Mouse (Mus musculus) forelimb bud, embryonic 11.5 days (tissue): ENCODE data around the gene Casp14.

ENCODE experiments used
- DNase-seq: peaks from one replicate; pipeline ENCODE4 v3.0.0-alpha.2; 2012; ENCODE audit warnings: low read depth, low spot score

The Casp14 gene

DNA sequence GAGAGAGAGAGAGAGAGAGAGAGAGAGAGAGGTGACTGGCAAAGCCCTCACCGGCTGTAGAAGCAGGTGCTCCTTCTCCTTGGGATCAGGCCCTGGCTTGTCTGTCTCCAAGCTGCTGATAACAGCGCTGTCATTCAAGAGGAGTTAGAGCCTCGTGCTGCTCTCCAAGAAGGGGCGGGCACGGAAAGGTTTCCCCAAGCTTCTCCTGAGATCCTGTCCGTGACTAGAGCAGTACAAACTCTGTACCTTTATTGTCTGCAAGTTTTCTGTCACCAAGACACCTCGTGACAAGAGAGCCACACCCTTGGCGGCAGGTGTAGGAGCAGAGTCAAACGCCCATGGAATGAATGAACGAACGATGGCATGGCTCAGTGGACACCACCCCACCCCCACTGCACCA lies at the start of gene Casp14:
TSS of gene Casp14 (minus strand) at position 239 of the 400 bp plus-strand sequence.
- no peak for DNase-seq

DNA sequence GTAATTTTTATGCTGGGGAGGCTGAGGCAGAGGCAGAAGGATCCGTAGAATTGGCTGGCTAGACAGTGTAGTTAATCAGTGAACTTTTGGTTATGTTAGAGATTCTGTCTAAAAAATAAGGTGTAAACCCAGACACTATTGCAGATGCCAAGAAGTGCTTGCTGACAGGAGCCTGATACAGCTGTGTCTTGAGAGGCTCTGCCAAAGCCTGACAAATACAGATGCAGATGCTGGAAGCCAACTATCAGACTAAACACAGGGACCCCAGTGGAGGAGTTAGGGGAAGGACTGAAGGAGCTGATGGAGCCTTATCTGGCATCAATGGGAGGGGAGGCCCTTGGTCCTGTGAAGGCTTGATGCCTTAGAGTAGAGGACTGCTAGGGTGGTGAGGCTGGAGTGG lies 47.5 kb upstream of the Casp14 start:
- DNase-seq = no peak

DNA sequence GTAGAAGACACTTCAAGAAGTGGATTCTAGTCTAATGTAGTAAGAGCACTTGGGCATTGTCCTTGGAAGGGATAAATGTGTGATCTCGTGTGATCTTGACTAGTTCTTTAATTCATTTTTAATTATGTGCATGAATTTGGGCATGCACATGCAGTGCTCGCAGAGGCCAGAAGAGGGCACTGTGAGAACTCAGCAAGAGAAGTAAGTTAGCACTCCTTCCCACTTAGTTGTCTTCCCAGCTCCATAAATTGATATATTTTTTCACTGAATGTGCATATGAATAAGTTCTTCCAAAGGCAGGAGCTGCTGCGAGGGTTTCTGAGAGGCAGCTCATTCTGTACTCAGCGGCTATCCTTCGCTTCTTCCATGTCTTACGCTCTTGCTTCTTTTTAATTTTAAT lies 37.9 kb upstream of the Casp14 start:
- peak; percentile 62 for DNase-seq

DNA sequence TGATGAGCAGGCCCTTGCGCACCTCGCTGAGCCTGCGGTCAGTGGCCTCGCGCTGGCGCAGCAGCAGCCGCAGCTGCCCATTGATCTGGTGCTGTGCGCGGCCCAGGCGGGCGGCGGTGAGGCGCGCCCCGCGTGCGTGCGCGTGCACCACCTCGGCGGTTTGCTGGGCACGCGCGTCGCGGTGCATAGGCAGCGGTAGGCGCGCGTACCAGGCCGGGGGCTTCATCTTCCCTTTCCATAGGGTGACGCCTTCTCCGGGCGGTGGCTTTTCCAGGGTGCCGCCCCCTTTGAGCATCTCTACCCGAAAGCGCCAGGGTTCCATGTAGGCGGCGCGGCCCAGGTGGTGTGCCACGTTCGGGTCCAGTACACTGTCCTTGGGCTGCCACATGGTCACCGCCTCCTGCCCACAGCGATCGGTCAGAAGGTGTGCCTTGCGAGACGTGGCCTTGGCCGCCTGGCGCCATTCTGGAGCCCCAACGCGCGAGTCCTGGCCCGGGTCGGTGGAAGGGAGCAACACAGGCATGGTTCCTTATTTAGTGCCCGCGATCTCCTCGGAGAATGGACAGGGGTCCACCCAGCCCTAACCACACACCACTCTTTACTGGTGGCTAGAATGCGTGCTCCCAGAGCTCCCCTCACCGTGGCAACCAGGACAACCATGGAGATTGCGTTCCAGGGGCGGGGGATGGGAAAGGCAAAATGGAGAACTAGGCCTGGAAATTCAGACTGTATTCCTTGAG lies 34.5 kb upstream of the Casp14 start, which contains the start of gene Ccdc105:
TSS of gene Ccdc105 (minus strand) at position 614 of the 740 bp plus-strand sequence.
- DNase-seq = peak; percentile 87

DNA sequence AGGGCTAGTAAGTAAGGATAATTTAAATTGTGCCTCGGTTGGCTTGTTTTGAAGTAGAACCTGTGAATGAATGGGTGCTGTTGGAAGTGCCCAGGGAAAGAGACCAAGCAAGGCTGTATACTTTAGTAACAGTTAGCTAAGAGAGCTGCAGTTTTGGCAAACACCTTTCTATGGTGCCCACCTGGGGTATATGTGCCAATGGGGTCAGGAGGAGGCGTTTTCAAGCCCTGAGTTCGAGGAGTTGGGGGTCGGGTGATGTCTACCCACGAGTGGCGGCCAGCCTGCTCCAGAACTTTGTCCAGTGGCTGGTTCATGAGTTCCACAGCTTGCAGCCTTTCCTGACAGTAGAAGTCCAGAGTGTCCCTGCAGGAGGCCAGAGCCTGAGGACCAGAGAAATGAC lies 30.9 kb upstream of the Casp14 start:
- DNase-seq = no peak

DNA sequence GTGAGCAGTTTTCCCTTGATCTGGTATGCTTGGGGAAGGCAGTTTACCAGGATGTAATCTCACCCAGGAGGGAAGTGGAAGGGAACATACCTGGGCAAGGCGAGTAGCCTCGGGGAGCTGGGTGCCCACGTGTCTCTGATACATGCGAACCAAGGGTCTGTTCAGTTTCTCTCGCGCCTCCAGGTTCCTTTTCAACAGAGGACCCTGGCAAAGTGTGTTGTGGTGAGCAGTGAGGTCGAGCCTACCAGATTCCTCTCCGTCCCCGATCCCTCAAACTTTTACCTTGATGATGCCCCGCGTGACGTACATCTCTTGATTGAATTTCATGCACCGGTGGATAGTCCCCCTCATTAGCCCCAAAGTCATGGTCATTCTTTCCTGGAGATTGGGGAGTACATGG lies 30.1 kb upstream of the Casp14 start:
- DNase-seq = no peak

DNA sequence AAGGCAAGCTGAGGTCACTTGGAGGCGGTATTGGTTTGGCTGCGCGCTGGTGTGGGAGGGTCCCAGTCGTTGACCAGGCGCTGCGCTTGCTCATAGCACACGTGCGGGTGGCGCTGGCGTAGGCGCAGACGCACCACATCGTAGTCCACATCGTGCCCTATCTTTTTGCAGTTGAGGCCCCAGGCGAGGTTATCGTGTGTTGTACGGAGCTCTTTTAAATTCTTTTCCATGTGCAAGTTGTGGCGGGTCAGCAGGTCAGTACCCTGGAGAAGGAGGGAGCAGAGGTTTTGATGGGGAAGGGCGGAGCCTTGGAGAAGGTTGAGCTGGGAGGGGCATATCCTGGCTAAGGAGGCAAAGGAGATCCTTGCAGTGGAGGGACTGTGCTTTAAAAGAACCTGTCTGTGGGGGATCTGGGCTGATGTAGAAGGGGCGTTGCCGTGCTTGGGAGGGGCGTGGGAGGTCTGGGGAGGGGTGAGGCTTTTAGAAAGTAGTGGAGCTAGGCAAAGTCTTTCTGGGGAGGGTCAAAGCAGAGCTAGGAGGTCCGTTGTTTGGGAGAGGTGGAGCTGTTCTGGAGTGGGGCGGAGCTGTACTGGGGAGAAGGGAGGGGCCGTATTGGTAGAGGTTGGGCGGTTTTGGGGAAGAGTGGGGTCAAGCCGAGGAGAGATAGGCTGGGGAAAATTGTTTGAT lies 29.1 kb upstream of the Casp14 start:
- DNase-seq = peak; percentile 26

DNA sequence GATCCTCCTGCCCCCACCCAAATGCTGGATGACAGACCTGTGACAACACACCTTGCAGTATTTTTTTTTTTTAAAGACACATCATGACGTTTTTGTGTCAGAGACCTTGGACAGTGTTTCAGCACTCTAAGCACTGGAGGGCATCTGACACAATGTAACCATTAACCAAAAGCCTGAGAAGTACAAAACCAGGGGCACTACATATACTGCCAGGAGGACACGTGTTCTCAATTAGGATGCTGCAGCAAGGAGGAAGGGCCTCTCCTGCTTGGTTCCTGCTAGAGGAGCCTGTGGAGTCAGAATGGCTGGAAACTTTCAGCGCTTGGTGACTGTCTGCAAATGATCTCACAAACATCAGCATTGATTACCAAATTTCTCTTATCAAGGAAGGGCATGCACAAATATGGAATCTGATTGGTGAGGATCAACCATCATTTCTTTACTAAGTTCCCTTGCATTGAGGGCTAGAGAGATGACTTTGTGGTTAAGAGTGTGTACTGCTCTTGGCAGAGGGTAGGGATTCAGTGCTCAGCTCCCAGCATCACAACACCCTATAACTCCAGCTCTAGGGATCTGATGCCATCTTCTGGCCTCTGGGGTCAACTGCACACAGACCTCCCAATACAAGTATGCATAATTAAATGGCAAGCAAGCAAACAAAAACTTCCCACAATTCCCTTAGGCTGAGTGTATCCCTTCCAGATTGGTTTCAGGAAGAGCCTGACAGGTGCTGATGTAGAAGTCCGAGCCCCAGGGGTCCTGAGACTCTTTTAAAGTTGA lies 27.5 kb upstream of the Casp14 start:
- DNase-seq = peak; percentile 63

DNA sequence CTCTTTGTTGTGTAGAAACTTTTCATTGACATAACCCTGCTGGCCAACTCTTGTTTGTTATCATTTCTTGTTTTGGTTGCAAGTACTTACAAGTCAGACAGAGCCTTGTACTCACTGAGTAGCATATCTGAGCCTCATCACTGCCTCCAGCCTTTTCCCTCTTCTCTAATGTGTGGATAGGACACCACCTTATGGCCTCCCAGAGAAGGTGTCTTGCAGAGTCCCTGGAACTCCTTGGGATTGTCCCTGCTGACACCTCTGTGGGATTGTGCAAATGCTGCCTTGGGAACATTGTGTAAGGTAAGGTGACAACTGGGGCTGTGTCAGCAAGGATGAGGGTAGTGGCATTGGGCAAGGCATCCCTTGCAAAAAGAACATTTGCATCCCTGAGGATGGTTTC lies 25.6 kb upstream of the Casp14 start:
- no peak for DNase-seq

DNA sequence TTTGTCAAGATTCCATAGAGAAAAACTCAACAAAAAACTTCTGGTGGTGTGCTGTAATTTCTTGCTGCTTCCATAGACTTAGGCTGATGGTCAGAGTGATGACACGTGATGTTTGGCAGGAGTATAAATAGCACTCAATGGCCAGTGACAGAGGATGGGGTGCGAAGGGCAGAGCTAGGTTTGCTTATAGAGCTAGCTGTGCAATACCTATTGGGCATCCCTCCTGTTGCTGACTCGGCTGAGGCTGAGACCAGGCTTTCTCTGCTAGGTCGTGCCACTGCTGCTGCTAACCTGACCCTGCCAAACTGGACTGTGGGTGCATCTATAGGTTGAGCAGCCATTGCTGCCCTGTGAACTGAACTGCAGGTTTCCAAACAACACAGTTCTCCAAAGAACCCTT lies 21.7 kb upstream of the Casp14 start:
- no peak for DNase-seq

DNA sequence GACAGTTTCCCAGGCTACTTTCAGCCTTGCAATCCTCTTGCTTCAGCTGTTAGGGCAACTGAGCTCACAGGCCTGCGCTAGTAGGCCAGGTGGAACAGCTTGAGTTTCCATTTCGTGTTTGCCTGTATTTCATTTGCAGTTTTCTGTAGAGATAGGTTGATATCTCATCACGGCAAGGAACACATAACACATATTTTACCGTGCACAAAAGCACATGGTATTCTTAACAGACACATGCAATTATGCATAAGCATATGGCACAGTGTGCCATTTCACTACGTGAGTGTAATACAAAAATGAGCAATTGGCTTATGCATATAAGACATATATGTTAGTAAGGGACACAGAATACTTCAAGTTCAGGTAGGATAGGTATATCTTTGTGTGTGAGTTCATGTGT lies 9.8 kb upstream of the Casp14 start:
- DNase-seq = no peak

DNA sequence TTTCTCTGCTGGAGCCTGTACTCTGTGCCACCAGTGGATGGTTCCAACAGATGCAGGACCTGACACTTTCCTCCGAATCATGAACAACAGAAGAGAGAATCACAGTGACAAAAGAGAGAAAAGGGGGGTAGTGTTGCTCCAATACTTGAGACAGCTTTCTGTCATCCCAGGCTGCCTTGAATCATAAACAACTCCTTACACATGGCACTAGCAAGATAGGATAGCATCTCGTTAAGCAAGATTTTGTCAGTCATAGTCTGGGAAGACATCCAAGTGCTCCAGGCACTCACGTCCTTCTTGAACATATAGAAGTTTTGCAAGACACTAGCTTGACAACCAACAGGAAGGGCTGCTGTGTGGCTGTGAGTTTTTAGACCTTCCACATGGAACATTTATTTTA lies 8.9 kb upstream of the Casp14 start:
- DNase-seq = no peak

DNA sequence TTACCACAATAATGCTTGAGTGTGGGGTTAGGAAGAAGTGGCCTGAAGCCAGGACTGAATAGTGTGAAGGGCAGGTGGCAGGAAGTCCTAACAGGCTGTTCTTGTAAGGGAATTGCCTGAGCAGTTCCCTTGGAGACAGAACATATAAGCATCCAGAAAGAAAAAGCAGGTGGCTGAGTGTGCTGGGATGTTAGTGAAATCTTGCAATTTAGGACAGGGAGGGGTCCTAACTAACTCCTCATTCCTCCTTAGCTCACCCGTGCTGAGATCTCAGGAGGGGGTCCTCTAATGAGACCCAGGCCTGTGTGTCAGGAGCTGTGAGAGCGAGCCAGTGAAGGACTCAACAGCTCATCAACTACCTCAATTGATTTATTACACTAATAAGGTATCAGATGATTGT lies 5.3 kb upstream of the Casp14 start:
- DNase-seq = peak; percentile 43

DNA sequence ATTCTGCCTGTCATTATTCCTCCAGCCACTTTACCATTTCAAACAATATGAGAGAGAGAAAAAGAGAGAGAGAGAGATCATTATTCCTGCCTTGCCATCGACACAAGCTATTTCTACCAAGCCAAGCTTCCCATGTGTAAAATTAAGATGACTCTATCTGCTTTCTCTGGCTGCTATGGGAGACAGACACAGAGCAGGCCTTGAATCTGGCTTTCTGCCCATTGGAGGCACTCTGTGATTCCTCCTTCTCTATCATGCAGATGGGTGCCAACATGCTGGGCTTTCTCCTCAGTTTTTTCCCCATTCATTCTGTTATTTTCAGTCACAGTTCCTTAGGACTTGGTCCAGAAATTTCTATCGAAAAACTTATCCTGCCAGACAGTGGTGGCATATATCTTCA lies 4.6 kb upstream of the Casp14 start:
- no peak for DNase-seq

DNA sequence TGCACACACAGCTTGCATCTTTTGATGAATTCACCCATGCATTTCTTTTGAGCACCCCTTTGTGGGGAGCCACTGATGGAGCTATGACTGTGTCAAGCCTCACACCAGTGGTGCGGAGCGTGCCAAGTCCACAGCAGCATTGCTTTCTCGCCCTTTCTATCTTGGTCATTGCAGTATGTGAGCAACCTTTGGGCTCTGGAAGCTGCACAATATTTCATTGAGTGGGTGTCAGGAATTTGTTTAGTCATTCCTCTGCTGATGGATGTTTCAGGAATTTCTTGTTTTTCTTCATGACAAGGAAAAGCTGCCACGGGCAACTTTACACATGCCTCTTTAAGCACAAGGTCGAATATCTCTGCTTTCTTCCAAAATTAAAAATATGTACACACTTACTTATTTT lies 3.9 kb upstream of the Casp14 start:
- no peak for DNase-seq

DNA sequence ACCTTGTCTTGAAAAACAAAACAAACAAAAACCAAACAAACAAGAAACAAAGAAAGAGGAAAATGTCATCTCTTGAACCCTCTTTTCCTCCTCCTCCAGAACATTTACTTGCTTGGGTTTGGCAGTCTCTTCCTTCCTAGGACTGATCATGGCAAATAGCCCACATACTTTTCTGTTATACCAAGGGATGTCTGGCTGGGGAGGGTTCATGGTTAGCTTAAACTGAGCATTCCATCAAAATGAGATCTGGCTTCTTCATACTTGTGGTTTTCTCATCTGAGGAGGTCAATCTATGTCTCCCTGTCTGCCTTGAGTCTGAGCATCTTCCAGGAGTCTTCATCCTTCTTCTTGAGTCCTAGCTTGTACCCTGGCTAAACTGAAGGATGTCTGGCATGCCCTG lies 1.9 kb downstream of the Casp14 start:
- DNase-seq = no peak

DNA sequence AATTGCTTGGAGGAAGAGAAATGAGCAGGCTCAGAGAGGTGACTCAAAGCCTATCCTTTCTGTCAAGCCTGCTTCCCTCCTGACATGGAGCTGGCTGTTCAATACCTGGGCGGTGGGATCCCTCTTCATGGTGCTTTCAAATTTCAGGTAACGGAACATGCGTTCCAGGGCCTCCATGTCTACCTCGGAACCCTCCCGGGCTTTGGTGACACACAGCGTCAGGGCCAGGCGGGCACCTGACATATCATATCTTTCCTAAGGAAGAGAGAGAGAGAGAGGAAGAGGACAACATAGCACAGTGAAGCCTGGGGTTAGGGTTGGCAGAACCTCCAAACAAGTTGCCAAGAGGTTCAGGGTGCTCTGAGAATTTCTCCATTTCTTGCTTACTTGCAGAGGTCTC lies 2.9 kb downstream of the Casp14 start:
- DNase-seq = no peak

DNA sequence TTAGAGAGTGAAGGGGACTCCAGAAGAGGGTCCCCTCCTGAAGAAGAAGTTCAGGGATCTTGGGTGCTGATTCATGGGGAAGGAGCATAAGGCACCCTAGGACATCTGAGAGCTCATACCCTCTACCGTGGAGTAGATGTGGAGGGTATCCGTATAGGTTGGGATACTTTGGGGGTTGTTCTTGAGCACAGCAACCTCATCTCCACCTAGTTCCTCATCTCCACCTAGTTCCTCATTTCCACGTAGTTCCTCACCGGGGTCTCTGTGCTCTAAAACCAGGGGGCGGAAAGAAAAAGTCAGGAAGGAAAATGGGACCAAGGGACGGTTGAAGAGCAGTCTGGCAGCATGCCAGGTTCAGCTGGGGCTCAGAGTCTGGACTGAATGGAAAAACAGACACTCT lies 4.0 kb downstream of the Casp14 start:
- DNase-seq = no peak

DNA sequence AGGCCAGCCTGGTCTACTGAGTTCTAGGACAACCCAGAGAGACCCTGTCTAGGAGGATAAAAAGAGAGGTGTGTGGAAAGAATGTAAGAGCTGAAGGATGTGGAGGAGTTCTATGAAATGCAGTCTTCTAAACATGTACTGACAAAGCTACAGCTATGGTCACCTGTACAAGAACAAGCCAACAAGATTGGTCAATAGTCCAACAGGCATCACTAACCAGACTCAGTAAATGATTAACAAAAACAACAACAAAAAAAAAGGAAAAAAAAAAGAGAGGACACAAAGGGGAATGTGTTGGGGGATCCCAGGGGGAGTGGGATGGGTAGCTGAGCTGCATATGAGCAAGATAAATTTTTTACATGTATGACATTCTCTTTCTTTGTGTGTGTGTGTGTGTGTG lies 7.4 kb downstream of the Casp14 start:
- DNase-seq = no peak

DNA sequence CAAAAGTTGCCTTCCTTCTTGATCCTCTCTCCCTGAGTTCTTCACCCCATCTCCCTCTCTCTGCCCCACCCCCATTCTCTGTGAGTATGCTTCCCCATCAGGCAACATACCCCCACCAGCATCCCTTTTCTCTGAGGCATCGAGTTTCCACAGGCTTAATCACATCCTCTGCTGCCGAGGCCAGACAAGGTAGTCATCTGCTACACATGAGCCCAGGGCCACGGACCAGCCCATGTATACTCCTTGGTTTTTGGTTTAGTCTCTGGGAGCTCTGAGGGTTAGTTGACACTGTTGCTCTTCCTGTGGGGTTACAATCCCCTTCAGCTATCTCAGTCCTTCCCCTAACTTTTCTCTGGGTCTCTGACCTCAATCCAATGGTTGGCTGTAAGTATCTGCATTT lies 17.2 kb downstream of the Casp14 start:
- no peak for DNase-seq

DNA sequence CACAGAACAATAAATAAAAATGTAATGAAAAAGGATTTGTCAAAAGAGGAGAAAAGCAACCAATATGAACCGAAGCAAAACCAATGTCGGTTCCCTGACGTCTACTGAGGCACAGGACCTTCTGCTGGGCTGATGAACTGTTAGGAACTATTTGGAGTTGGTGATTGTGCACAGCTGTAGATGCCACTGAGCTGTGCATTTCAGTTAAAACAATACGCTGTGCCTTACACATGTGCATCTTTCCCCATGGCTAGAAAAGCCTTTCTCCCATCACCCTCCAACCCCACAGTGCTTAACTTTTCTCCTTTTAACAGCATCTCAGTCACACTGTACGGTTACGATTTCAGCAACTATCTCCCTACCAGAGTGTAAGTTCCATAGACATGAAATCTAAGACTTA lies 28.1 kb downstream of the Casp14 start:
- no peak for DNase-seq

DNA sequence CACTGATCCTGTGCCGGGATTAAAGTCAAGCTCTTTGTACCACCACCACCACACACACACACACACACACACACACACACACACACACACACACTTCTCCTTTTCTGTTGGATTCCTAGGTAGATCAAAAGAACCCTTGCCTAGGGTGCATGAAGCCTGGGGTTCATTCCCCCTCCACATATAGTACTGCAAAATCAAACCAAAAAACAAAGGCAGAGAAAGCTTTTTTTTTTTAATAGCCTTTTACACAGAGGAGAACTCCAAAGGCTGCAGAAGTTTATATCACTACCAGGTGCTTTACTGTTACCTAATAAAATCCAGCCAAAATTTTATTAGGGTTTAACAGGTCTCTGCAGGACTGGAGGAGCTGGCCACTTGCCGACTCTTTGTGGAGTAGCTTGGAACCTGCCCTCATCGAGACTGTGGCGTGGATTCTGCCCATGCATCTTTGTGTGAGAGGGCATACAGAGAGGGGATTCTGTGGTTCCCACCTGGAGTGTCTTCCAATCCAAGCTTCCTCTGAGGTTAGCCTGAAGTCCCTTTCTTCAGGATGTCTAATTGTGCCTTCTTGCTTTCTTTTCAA lies 31.0 kb downstream of the Casp14 start:
- DNase-seq = peak; percentile 32
